ENCODE assay signal across 22 mouse cellular contexts in the genomic region with DNA sequence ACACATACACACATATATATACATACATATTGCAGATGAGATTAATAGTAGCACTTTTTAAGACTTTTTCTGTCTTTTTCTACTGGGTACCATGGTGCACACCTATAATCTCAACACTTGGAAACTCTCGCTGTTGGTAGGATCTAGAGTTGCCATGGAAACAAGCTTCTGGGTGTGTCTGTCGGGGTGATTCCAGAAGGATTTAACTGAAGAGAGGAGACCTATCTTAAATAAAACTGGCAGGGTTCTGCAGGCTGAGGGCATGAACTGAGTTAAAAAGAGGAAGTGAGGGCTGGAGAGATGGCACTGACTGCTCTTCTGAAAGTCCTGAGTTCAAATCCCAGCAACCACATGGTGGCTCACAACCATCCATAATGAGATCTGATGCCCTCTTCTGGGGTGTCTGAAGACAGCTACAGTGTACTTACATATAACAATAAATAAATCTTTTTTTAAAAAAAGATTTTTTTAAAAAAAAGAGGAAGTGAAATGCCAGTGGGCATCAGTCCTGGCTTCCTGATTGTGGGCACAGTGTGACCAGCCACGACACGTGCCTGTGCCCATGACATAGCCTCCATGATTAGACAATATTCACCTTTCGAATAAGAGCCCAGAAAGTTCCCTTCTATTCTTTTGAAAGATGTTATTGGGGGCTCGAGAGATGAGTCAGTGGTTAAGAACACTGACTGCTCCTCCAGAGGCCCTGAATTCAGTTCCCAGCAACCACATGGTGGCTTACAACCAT. TPM values are rescaled to one million over a fixed set of nuclear protein-coding genes. Genes with fewer than 3 reads are reported as not detected.
A peak's percentile ranks its signal among the peaks of the same experiment; 100 is the strongest.
DNase-seq lines count a peak whose midpoint lies in the region; TF ChIP-seq lines count a peak whose summit lies in the region.
"Had no signal": no experiment of that assay in that cellular context is flagged by ENCODE, and none has a peak within 500 bp of the region (broad histone marks: within the 10 kb centered on the region; RNA-seq: fewer than 3 reads in every experiment).

No protein-coding gene starts in this region.

- H3K4me1 ChIP-seq in bone marrow macrophage, adult 2 months (ENCODE audit: control insufficient read depth, insufficient read depth, low read length): peaks cover 54% of the 10 kb centered on the region
- H3K4me1 ChIP-seq: hindbrain, embryonic 12.5 days had no signal

- no peak for TF ChIP-seq POLR2A in bone marrow macrophage, adult 2 months (IDR thresholded peaks at IDR 0.05; ENCODE audit: borderline replicate concordance, low read depth, low read length)

- no peaks in the 10 kb centered on the region for H3K79me2 ChIP-seq in macrophage (ENCODE audit: inconsistent target)

- no peak overlapping the region for H3K4me3 ChIP-seq in bone marrow macrophage, adult 2 months (ENCODE audit: insufficient read depth, low read length)
- H3K4me3 ChIP-seq in macrophage (ENCODE audit: inconsistent target): no peak overlapping the region
- H3K4me3 ChIP-seq: embryonic facial prominence, embryonic 10.5 days; erythroblast, embryonic 14.5 days; forebrain, embryonic 10.5 days; forebrain, embryonic 15.5 days; heart, embryonic 12.5 days; hindbrain, embryonic 12.5 days had no signal

- H3K27ac ChIP-seq in bone marrow macrophage, adult 2 months (ENCODE audit: insufficient read depth, low read depth, low read length): peak overlapping the region; percentile 91
- H3K27ac ChIP-seq in macrophage: peak overlapping the region; percentile 49
- H3K27ac ChIP-seq: embryonic facial prominence, embryonic 10.5 days; forebrain, embryonic 10.5 days; forebrain, embryonic 15.5 days; hindbrain, embryonic 12.5 days had no signal

- peak; percentile 85 for DNase-seq in heart, adult 11 months
- no peak for DNase-seq in heart, postnatal 4 days
- DNase-seq in cerebellum, adult 9-10 months: no peak
- DNase-seq in adrenal gland, adult 18-20 months (ENCODE audit: low spot score in 2 of 2): no peak
- no peak for DNase-seq in layer of hippocampus, postnatal 25 days (ENCODE audit: extremely low spot score in 1 of 2, low spot score in 1 of 2)
- DNase-seq in frontal cortex, postnatal 36 days (ENCODE audit: low spot score in 2 of 2): no peak
- DNase-seq: cerebellum, adult 11 months; cerebellum, adult 8-10 months; cerebellum, postnatal 36 days; gastrocnemius, postnatal 10 days had no signal

- no peaks in the 10 kb centered on the region for H3K36me3 ChIP-seq in macrophage (ENCODE audit: inconsistent target)
- H3K36me3 ChIP-seq: embryonic facial prominence, embryonic 10.5 days; forebrain, embryonic 15.5 days; heart, embryonic 12.5 days; hindbrain, embryonic 12.5 days had no signal

- TF ChIP-seq CTCF in bone marrow macrophage, adult 2 months (IDR thresholded peaks at IDR 0.05; ENCODE audit: low read depth, low read length): no peak

- 32% methylated on average over 6 of the region's 6 CpGs for WGBS in macrophage (ENCODE audit: missing documents)

RNA-seq across cellular contexts. Expression of gene Mrln, which starts 4.8 kb away (rescaled TPM):
- under 1 TPM; 0.71 to 0.92 TPM for total RNA-seq in heart, postnatal 4 days (2021)
- polyA plus RNA-seq in bone marrow macrophage, adult 2 months (2012; ENCODE audit: insufficient read depth, insufficient read length, missing spikeins): 2.1 TPM in 1 of 2 replicates, not detected in the other
- total RNA-seq in macrophage (2018; cell fraction: chromatin; rRNA removed): not detected
- total RNA-seq in macrophage (2018; cell fraction: cytosol; rRNA removed): under 1 TPM in 2 of 26 experiments, not detected in 24; 0.51 to 0.71 TPM
- total RNA-seq in macrophage (2018; cell fraction: nucleus; rRNA removed): not detected
- polyA plus RNA-seq in macrophage (2018): not detected in 3 replicates
- under 1 TPM in 1 of 2 experiments, not detected in 1; 0.96 TPM for total RNA-seq in adrenal gland, adult 18-20 months (2021)
- not detected for total RNA-seq in layer of hippocampus, postnatal 25 days (2021)
- total RNA-seq: adrenal gland, postnatal 36 days had no signal
- polyA plus RNA-seq: erythroblast, embryonic 14.5 days; G1E; inflammation-experienced regulatory T-cells, adult 6 months; intestine, postnatal 0 days had no signal

RNA-seq across cellular contexts. Expression of gene Slc16a9, which starts 45.3 kb away (rescaled TPM):
- total RNA-seq in heart, postnatal 4 days (2021): 1 to 10 TPM; 1.4 to 1.9 TPM
- polyA plus RNA-seq in bone marrow macrophage, adult 2 months (2012; ENCODE audit: insufficient read depth, insufficient read length, missing spikeins): 0.34 and 0.43 TPM in 2 replicates
- total RNA-seq in macrophage (2018; cell fraction: chromatin; rRNA removed): 1 to 10 TPM in 14 of 26 experiments, under 1 TPM in 9, not detected in 3; 0.20 to 4.8 (median 1.8) TPM
- 10 to 100 TPM in 1 of 26 experiments, 1 to 10 TPM in 25; 3.7 to 10.9 (median 6.4) TPM for total RNA-seq in macrophage (2018; cell fraction: cytosol; rRNA removed)
- total RNA-seq in macrophage (2018; cell fraction: nucleus; rRNA removed): 1 to 10 TPM; 1.6 to 9.5 (median 4.2) TPM
- 4.7 to 8.9 TPM (median 7.9 TPM) in 3 replicates for polyA plus RNA-seq in macrophage (2018)
- total RNA-seq in adrenal gland, adult 18-20 months (2021): 1 to 10 TPM; 2.5 to 3.9 TPM
- total RNA-seq in layer of hippocampus, postnatal 25 days (2021): 1 to 10 TPM; 2.2 to 2.8 TPM
- polyA plus RNA-seq: erythroblast, embryonic 14.5 days; G1E; inflammation-experienced regulatory T-cells, adult 6 months had no signal
